Mouse (Mus musculus) right cerebral cortex, adult 2 months (tissue): Measurements from ENCODE around the gene Crk.
A peak's percentile ranks its signal among the peaks of the same experiment; 100 is the strongest.

Experiments
- DNase-seq, 2 experiments: peaks; one replicate each; pipeline ENCODE4 v3.0.0; 2021 to 2022; ENCODE audit warnings: low spot score in 2 of 2

The Crk gene

DNA sequence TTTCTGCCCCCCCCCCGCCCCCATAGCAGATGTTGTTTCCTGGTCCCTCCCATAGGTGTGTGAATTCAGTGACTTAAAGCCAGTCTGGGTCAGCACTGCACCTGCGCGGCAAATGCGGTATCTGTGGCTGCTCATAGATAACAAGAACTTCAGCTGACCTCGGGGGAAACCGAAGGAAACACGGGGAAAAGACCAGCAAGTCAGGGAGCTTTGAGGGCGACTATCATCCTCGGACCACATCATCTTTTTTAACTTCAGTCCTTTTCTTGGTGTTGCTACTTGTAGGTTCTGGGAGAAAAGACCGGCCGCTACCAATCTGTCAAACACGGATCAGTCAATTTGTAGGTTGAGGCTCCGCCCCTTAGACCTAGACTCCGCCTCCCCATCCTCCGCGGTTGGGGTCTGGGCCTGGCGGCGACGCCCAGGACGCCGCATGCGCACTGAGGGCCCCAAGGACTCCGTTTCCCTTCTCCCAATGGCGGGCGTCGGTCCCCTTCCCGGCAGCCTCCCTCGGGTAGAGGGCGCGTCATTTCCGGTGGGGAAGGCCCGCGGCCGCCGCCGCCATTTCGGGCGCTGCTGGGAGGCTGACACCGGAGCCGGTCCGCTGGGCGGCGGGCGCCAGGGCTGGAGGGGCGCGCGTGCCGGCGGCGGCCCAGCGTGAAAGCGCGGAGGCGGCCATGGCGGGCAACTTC is at the start of gene Crk:
Crk (plus strand) TSS at position 513 of the 692 bp plus-strand sequence.
- DNase-seq, result peak; percentile 94 to 97

DNA sequence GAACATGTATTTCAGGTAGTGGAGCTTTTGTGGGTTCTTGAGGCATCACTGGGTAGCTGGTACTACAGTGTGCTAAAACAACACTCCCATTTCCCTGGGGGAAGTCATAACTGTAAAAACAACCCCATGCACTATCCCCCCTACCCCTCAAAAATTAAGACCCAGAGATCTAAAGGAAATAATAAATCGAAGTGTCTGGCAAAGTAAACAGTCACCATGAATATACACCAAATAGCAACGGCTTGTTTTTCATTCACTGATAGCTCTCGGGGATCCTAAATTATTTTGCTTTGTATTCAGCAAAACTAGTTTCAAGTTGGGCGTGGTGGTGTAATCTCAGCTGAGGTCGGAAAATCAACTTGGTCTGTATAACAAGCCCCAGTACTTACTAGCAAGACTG is 49.0 kb upstream of the Crk start:
- no peak for DNase-seq

- DNase-seq, result peak; percentile 94 to 96
Measured at GRCm38 (mm10) chr11:75630645-75631229, 48.3 kb upstream of the Crk start, which contains the start of gene Inpp5k. TSS of gene Inpp5k (plus strand) at chr11:75630988.

DNA sequence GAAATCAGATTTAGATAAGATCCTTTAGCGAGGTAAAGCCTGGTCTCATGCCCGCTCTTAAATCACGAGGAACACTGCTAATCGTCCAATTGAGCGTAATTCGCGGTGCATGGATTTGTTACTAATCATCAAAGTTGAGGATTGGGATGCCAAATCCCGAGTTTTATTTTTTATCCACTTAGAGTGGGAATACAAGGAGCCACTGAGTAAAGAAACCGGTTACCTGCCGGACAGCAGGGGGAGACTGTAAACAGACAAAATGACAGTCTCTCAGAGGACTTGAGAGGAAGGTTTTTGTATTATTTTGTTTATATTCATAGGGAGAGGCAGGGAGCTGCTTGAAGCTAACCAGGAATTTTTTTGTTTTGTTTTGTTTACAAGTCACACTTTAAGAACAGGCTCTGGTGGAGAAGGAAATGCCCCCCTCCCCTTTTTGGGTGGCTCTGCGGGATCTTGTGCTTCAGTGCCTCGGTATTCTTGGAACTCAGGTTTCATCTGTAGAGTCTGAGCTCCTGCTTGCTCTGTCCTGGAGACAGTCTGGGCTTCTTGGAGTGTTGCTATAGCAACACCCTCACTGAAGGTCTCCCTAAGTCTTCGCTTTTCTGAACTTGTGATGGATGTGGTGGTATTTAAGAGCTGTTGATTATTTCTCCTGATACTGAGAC is 47.4 kb upstream of the Crk start:
- DNase-seq, result peak in 1 of 2 experiments; percentile 49

GRCm38 (mm10) chr11:75632921-75633320 is 46.1 kb upstream of the Crk start:
- DNase-seq, result no peak

- DNase-seq, result no peak
Measured at GRCm38 (mm10) chr11:75634801-75635200, 44.3 kb upstream of the Crk start.

DNA sequence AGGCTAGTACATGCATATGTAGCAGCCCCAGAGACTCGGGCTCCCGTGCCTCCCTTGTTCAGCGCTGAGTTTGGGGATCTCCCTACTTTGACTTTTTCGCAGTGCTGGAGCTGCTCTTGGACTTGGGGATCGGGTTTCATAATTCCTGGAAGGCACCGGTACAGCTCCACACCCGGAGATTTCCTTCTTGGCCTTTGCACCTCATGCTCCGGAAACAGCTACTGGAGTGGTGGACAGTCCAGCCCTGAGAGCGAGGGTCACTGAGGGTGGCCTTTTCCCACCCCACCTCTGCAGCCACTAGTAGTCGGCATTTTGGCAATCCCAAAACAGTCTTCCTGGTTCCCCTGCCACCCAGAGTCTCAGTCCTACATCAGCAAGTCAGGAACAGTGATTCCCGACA is 43.7 kb upstream of the Crk start:
- no peak for DNase-seq

- DNase-seq, result no peak
Measured at GRCm38 (mm10) chr11:75643323-75643722, 35.7 kb upstream of the Crk start.

- DNase-seq, result no peak
Measured at GRCm38 (mm10) chr11:75644684-75645083, 34.4 kb upstream of the Crk start.

DNA sequence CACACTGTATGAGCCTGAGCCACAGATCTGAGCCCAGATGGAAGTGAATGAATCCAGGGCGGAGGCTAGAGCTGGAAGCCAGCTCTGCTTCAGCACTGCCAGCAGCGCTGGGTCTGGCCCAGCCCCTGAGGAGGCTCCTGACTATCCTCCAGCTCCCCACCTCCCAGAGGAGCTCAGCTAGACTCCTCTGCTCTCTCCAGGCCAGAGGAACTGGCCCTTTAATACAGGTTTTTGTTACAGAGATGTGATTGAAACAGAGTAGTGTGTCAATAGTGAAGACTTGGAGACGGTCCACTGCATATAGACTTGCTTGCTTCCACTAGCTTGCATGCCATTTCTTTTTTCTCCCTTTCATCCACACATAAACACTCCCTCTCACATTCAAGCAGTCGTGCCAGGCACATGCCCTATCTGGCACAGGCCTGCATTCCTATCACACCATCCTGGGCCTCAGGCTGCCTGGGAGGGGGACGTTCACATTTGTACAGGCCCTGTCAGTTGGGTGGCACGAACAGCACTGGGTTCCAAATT is 31.3 kb upstream of the Crk start:
- no peak for DNase-seq

- DNase-seq, result no peak
Measured at GRCm38 (mm10) chr11:75649155-75649561, 29.9 kb upstream of the Crk start.

GRCm38 (mm10) chr11:75650311-75650710 is 28.7 kb upstream of the Crk start, which contains the start of gene Myo1c:
TSS of gene Myo1c (plus strand) at chr11:75650504.
- no peak for DNase-seq

- DNase-seq, result no peak
Measured at GRCm38 (mm10) chr11:75650958-75651425, 28.1 kb upstream of the Crk start.

GRCm38 (mm10) chr11:75651426-75652221 is 27.4 kb upstream of the Crk start:
- DNase-seq, result peak; percentile 79 to 80

DNA sequence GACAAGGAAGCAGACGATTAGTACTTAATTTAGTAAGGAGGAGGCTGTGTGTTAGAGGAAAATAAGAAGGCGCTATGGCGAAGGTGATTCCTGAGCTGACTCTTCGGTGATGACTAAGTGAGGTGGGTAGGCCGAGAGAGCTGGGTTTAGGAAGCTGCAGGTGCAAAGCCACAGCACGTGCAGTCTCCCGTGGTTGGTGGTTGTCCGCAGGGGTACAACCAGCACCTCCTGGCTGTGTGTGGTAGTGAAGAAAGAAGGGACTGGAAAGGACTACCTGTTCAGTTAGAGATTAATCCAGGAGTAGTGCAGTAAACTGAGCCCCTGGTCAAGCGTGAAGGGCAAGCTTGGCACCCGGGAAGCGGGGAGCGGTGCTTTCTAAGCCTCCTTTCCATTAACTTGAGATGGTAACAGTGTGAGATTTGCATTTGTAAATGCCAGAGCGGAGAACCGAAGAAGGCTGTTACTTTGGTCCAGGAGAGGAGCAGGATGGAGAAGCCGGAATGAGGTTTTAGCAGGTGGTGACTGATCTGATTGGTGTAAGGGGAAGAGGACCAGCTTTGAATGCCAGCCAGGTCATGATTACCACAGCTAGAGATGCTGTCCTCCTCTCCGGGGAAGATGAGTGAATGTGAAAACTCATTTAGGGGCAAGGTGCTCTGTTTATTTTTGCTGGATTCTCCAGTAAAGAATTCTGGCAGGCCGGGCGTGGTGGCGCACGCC is 26.7 kb upstream of the Crk start:
- peak; percentile 62 to 71 for DNase-seq

DNA sequence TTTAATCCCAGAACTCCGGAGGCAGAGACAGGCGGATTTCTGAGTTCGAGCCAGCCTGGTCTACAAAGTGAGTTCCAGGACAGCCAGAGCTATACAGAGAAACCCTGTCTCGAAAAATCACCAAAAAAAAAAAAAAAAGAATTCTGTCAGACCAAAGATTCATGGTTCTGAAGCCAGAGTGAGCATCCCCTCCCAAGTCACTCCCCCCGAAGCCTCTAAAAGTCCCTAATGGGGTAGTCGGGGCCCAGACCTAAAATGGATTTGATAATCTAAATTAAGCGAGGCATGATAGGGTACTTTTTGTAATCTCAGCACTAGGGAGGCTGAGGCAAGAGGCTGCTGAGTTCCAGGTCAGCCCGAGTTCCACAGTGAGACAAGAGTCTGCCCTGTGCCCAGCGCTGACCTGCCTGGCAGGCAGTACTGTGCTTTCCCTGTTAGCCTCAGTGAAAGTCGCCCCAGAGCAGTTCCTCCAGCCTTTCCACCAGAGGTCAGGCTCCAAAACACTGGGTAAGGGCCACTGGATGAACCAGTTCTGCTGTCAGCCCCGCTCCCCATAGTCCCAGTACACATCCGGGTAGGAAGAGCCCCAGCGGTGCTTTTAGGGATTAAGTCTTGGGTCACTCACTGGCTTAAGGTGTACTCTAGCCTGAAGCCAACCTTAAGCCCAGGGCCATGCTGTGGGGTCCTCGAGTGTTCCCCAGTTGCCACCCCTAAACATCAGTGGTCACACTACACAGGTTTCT is 25.9 kb upstream of the Crk start:
- DNase-seq, result no peak

DNA sequence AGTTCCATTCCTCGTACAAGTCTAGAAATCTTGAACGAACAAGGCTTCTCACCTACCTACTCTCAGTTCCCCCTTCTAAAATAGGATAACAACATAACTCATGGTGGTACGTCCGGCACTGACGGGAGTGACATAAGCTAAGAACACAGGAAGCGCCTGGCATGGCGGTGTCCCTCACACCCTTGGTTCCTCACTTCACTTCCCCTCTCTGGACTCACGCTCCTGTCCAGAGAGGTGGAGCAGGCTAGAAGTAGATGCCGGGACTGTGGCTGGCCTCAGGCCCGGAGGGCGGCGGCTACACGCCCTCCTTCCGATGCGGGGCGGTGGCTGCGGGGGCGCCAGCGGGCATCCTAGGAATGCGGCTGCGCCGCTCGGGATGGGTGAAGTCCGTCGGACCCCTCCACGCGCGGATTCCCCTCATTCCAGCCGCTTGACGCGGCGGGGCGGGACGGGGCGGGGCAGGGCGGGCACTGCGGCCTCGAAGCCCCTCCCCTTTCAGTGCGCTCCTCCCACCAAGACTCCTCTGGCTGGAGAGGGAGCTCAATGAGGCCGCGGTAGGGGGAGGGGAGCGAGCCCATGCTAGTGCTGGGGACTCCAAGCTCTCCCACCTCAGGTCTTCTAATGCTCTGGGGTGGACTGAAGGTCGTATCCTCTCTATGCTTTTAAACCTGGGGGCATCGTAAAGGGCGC is 25.1 kb upstream of the Crk start:
- DNase-seq, result peak in 1 of 2 experiments; percentile 55

- no peak for DNase-seq
Measured at GRCm38 (mm10) chr11:75654471-75655390, 24.3 kb upstream of the Crk start.
